Mouse (Mus musculus) layer of hippocampus, adult 9-11 months (tissue): ENCODE results near the gene Jak1.

Experiments
- DNase-seq: peaks from one replicate; pipeline ENCODE4 v3.0.0; 2022

The Jak1 gene

GRCm38 (mm10) chr4:101264741-101265513, at the start of gene Jak1:
Gene Jak1, minus strand, starts transcription at chr4:101265282.
- DNase-seq: peak; percentile 97

DNA sequence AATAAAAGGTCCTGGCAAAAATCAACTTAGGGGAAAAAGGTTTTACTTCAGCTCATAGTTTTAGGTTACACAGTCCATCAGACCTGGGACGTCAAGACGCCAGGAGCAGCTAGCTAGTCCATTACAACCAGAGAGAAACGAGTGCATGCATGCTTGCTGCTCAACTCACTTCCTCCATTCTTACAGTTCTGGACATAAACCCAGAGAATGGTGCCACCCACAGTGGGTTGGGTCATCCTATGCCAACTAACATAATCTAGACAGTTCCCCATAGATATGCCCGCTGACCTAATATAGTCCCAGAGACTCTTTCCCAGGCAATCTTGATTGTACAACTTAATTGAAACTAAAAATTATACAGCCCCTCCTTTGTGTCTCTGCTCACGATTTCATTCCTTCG, 47.0 kb upstream of the Jak1 start:
- DNase-seq: no peak

- DNase-seq: no peak
These were observed 43.1 kb upstream of the Jak1 start for GRCm38 (mm10) chr4:101308166-101308565.

DNA sequence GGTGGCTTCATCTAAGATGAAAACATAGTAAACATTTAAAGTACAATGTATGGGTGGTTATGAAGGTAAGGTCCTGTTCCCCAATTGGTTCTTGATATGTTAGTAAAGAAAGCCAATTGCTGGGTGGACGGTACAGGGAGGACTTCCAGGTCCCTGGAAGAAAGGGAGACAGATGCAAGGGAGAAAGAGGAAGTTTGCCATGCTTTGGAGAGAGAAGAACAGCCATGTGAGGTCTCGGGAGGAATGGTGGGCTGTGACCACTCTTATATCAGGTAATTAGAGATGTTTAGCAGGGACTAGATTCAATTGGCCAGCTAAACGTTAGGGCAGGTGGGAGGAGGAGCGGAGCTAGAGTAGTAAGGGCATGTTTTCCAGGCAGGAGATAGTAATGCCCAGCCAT, 42.2 kb upstream of the Jak1 start:
- DNase-seq: no peak

- DNase-seq: peak; percentile 35
These were observed 41.2 kb upstream of the Jak1 start for GRCm38 (mm10) chr4:101306132-101306915.

GRCm38 (mm10) chr4:101305126-101305525, 40.0 kb upstream of the Jak1 start:
- no peak for DNase-seq

DNA sequence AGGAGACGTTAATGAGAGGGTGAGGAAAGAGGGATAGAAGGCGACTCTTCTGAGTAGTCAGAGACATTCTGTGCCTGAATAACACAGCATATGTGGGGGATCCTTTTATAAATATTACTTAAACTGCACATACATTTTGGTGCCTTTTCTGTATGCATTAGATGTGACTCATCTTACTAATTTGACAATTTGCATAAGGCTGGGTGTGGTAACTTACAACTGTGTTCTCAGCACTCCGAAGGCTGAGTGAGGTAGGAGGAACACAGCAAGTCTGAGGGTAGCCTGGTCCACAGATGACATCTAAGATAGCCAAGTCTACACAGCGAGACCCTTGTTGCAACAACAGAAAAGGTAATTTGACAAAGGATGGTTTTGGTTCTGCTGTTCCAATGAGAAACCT, 39.0 kb upstream of the Jak1 start:
- no peak for DNase-seq

DNA sequence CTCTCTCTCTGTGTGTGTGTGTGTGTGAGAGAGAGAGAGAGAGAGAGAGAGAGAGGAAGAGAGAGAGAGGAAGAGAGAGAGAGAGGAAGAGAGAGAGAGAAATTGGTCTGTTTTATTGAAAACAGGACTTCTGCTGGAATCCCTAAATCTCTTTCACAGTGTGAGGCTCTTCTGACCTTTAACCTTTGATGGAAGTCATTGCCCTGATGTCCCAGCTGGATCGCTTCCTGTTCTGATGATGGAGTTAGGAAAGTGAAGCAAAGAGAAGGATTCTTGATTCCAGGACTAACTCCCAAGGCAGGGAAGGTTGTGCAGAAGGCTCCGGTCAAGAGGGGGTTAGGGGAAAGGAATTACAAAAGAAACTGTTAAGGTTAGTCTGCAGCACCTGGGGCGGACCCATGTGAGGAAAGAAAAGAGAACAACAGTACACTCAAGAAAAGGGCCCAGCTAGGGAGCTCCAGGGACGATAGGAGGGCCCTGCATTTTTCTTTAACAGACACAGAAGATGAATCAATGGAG, 35.4 kb upstream of the Jak1 start:
- DNase-seq: no peak

GRCm38 (mm10) chr4:101298311-101298990, 33.4 kb upstream of the Jak1 start:
- no peak for DNase-seq

DNA sequence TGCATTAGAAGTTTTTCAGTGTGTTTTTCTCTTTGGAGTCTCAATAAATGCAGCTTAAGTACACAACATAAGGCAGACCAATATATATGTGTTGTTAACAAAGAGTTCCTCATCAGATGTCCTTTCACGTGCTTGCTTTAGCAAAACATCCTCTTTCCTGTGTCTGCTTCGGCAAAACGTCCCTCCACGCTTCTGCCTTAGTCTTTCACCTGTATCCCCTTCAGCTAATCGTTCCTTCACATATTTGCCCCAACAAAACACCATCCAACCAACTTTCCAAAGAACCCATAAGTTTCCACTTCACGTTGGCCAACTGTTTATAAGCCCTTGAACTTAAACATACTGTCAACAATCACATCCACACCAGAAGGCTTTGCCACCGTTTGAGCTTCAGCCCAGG, 31.8 kb upstream of the Jak1 start:
- no peak for DNase-seq

DNA sequence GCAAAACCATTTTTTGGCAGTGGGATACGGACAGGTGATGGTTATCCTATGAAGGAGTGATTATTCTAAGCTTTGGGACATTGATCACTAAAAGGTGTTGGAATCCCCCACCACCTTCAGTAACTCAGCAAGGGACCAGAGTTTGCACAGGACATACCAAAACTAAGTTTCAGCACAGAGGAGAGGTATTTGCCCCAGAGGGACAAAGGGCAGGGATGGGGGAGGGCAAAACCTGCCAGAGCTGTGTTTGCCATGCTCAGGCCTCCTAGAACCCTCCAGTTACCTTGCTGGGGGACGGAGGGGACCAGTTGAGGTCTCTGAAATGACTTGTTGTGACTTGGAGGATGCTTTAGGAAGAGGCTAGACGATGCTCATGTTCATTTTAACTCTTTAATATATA, 30.7 kb upstream of the Jak1 start:
- no peak for DNase-seq

DNA sequence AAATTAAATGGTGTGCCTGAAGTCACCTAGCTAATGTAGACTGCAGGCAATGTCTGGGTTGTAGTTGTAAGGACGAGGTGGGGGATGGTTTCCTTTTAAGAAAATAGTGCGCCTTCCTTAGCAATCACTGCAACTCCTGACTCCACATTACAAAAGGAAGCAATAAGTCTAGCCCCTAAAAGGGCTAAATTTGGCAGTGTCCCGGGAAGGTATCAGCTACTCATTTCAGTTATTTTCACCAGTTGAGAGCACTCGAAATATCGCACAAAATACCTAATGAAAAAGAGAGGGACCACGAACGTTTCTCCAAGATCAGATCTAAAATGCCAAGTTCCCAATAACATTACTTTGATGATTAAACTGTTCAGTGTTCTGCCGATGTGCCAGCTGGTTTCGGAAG, 28.6 kb upstream of the Jak1 start:
- DNase-seq: no peak

DNA sequence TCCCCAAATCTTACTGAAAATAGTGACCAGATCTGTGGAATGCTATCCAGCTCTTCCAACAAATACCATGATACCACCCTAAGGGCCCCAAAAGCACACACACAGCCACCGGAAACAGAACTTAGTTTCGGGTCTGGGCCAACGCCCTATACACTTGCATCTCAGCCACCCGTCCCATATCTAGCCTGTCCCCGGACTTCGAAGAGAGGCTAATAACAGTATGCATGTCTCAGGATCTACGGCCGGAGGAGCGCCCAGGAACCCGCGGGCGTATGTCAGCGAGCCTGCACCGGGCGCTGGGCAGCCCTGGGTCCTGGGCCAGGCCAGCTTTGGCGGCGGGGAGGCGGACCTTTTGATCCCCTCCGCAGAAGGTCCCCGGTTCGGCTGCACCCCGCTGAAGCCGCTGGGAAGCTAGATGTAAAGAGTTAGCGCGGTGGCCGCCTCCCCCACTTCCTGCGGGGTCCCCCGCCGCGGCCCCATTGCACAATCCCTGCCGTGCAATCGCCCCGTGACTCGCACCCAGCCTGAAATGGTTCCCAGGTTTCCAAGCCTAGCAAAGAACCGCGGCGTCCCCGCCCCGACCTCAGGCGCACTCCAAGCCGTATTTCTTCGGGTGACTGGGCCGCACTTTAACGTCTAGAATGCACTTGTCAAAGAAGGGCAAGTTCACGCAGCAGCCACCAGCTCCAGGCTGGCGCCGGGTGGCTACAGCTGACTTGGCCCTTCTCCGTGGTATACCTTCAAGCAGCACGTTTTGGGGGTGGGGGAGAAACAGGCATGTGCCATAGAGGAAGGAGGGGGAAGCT, 27.9 kb upstream of the Jak1 start:
- DNase-seq: no peak

DNA sequence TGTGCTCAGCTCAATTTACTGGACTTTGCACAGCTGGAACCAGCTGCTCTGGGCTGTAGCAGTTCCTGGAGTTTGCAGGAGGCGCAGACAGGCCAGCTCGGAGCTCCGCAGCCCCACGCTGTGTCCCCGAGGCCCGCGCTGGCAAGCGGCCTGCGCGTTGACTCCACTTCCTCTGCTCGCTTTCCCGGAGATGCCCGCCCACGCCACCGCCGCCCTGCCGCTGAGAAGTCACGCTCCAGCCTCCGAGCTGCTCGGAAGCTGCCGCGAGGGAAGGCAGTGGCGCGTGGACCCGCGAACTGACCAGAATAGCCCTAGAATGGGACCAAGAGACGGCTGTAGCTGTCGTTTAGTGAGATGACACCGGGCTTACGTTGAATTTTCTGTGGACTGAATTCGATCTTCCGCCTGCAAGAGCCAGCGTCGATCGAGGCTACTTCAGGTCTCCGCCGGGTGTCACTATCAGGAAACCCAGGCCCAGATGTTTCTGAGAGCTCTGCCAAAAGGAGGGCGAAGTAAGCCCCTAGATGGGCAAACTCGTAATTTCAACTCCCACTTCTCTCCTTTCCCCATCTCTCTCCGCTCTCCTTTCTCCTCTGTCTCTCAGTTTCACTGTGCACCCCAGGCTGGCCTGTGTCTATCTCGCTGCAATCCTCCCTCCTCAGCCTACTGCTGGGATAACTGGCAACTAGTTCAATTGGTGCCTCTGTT, 27.1 kb upstream of the Jak1 start:
- DNase-seq: peak; percentile 89

GRCm38 (mm10) chr4:101288292-101288691, 23.2 kb upstream of the Jak1 start:
- no peak for DNase-seq

- DNase-seq: no peak
These were observed 21.5 kb upstream of the Jak1 start for GRCm38 (mm10) chr4:101286562-101286961.

DNA sequence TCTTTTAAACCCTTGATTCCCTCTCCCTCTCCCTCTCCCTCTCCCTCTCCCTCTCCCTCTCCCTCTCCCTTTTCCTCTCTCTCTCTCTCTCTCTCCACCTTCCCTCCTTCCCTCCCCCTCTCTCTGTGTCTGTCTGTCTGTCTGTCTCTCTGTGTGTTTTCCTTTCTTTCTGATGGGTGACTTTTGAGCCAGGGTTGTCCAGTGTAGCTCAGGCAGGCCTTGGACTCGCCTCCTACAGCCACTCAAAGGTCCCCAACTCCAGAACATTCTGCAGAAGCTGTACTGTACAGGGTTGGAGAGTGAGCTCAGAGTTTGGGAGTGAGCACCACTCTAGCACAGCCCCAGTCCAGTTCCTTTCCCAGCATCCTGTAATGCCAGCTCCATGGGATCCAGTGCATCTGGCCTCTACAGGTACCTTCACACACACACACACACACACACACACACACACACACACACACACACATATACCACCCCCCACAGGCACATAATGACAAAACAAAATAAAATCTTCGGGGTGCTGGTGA, 20.9 kb upstream of the Jak1 start:
- no peak for DNase-seq

GRCm38 (mm10) chr4:101283938-101284337, 18.9 kb upstream of the Jak1 start:
- DNase-seq: no peak

- no peak for DNase-seq
These were observed 17.2 kb upstream of the Jak1 start for GRCm38 (mm10) chr4:101282237-101282636.

GRCm38 (mm10) chr4:101280119-101280518, 15.0 kb upstream of the Jak1 start:
- no peak for DNase-seq

DNA sequence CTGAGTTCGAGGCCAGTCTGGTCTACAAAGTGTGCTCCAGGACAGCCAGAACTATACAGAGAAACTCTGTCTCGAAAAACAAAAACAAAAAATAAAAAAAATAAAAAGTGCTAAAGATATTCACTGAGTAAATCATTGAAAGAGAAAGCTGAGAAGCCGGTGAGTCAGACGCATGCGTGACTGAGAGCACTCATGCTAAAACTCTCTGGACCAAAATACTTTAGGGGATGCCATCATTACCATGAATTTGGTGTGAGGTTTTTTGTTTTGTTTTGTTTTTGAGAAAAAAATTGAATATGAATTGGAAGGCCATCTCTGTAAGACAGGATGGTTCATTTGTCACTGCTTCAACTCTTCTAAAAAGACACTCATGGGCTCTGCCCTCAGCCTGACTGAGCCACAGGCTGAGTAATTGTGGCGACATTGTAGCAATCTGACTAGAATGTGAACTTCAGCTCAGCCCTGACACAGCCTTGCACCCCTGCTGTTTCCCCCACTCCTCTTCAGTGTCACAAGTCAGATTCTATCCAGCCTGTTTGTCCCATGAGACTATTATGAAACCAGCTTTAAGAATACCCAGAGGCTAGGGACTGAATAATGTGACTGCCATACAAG, 11.5 kb upstream of the Jak1 start:
- no peak for DNase-seq
